Mouse (Mus musculus): ENCODE data around the gene Adcy1.

DNA sequence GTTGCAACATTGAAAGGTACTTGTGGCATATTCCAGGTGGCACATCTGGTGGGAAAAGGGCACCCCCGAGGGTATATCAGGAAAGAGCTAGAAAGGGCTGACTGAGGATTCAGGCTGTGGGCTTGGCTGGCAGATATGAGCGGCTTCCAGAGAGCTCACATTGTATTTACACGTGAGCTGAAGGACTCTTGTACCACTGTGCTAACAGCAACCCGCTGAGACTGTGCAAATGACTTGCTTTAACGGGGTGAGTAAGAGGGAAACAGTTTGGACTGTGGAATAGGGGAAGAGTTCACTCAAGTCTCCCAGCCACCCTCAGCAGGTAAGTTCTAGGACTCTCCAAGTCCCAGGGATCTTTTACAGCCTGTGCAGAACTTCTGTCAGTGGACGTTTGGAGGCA is 110.4 kb downstream of the Adcy1 start:
- TF ChIP-seq POLR2A (IDR thresholded peaks at IDR 0.05; ENCODE audit: borderline replicate concordance, extremely low read depth, insufficient read depth, insufficient read length, poor library complexity, severe bottlenecking), result no peak
- TF ChIP-seq CTCF (IDR thresholded peaks at IDR 0.05; ENCODE audit: borderline replicate concordance, extremely low read depth, insufficient read depth, insufficient read length), result no peak

Data from brain, embryonic 14.5 days (tissue).